Mouse (Mus musculus) liver, postnatal 0 days (tissue): Measurements from ENCODE around the gene Fam124b.

ENCODE experiments used
- CTCF ChIP-seq: sonication (generic); IDR thresholded peaks from 2 replicates; pipeline ENCODE4 v1.5.1; 2016; ENCODE audit warnings: antibody characterized with exemption, low read depth
- EP300 ChIP-seq: IDR thresholded peaks from 2 replicates; pipeline ENCODE4 v1.6.1; 2016; ENCODE audit warnings: antibody characterized with exemption, low read depth, mild to moderate bottlenecking

GRCm38 (mm10) chr1:80165391-80165790, 52.9 kb downstream of the Fam124b start:
- TF ChIP-seq CTCF (no peak), EP300 (no peak)
